Mouse (Mus musculus): ENCODE measurements around the gene Slc45a3.

The Slc45a3 gene

DNA sequence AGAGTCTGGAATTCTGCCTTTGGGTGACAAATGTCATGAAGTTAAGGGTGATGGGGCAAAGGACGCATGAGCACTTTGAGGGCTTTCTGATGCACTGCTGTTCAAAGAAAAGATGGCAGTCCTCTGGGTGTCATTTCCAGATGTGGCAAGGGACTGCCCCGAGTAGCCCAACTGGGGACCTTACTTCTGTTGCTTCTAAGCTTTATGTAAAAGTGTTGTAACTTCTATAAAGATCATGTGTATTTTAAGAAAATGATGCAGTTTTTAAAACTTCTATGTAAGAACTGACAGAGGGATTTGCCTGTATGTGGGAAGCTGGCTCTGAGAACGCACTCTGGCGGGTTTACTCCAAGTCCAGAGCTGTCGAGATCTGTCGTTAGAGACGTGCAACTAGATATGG is 69.4 kb downstream of the Slc45a3 start:
- H3K27me3 ChIP-seq (ENCODE audit: insufficient read depth, low read length): no peaks in the 10 kb centered on the region
- H3K4me1 ChIP-seq (replicated peaks; ENCODE audit: low read depth, low read length): no peaks in the 10 kb centered on the region
- no peak for TF ChIP-seq CTCF (conservative IDR thresholded peaks at IDR 0.05; ENCODE audit: low read length)
- no peak for TF ChIP-seq POU5F1 (IDR thresholded peaks at IDR 0.05; ENCODE audit: borderline replicate concordance, low read length)
- TF ChIP-seq NANOG (IDR thresholded peaks at IDR 0.05; ENCODE audit: borderline replicate concordance, low read length): no peak
- H3K4me3 ChIP-seq (replicated peaks; ENCODE audit: low read length): no peak overlapping the region
- no peaks in the 10 kb centered on the region for H3K9me3 ChIP-seq (ENCODE audit: low read length)
- peaks cover 78% of the 10 kb centered on the region for H3K36me3 ChIP-seq (ENCODE audit: insufficient read depth, low read length)

All from E14TG2a.4 (cell line).